Mouse (Mus musculus): ENCODE measurements at regions not wholly inside any gene's neighbourhood (a gene's known extent, or its start where the extent isn't known, plus 50 kb on each side); places are given as distances from the start of the nearest gene placed in this dataset.
A peak's percentile ranks its signal among the peaks of the same experiment; 100 is the strongest.

- Histone ChIP-seq H3K27ac (replicated peaks) (no peak overlapping the region), H3K9me3 (replicated peaks) (no peaks in the 10 kb centered on the region), H3K4me3 (replicated peaks) (no peak overlapping the region), H3K9ac (replicated peaks) (no peak overlapping the region), H3K4me2 (no peak overlapping the region), H3K36me3 (no peaks in the 10 kb centered on the region), H3K4me1 (peaks cover 11% of the 10 kb centered on the region), H3K27me3 (replicated peaks) (peaks cover 18% of the 10 kb centered on the region)
- ATAC-seq (ENCODE audit: low FRiP score) = no peak
- WGBS = 65% methylated on average over 4 of the region's 4 CpGs
These were observed 202.4 kb upstream of the Sall1 start for GRCm38 (mm10) chr8:89246342-89246741.

GRCm38 (mm10) chr8:89245131-89245751, 201.3 kb upstream of the Sall1 start:
- no peak for ATAC-seq (ENCODE audit: low FRiP score)
- H3K9ac ChIP-seq (replicated peaks) = 0 out of 2 replicates have a peak overlapping the region, but pooled peaks have one; percentile 23
- peaks cover 11% of the 10 kb centered on the region for H3K4me1 ChIP-seq
- peak overlapping the region; percentile 12; the same call in 1 of the 2 replicates for H3K4me3 ChIP-seq (replicated peaks)
- H3K27ac ChIP-seq (replicated peaks) = no peak overlapping the region
- no peaks in the 10 kb centered on the region for H3K9me3 ChIP-seq (replicated peaks)
- 13% methylated on average over 25 of the region's 25 CpGs for WGBS
- peaks cover 18% of the 10 kb centered on the region for H3K27me3 ChIP-seq (replicated peaks)
- no peaks in the 10 kb centered on the region for H3K36me3 ChIP-seq
- peak overlapping the region; percentile 50 for H3K4me2 ChIP-seq

- H3K4me2 ChIP-seq = no peak overlapping the region
- H3K4me1 ChIP-seq = peaks cover 11% of the 10 kb centered on the region
- no peak for ATAC-seq (ENCODE audit: low FRiP score)
- no peaks in the 10 kb centered on the region for H3K9me3 ChIP-seq (replicated peaks)
- 17% methylated on average over 5 of the region's 5 CpGs for WGBS
- no peak overlapping the region for H3K9ac ChIP-seq (replicated peaks)
- H3K27me3 ChIP-seq (replicated peaks) = peaks cover 15% of the 10 kb centered on the region
- H3K27ac ChIP-seq (replicated peaks) = no peak overlapping the region
- no peak overlapping the region for H3K4me3 ChIP-seq (replicated peaks)
- H3K36me3 ChIP-seq = no peaks in the 10 kb centered on the region
These were observed 197.7 kb upstream of the Sall1 start for GRCm38 (mm10) chr8:89241686-89242085.

GRCm38 (mm10) chr8:89239626-89240025, 195.7 kb upstream of the Sall1 start:
- peaks cover 4% of the 10 kb centered on the region; the same call in 1 of the 2 replicates for H3K4me1 ChIP-seq
- H3K9me3 ChIP-seq (replicated peaks) = no peaks in the 10 kb centered on the region
- no peaks in the 10 kb centered on the region for H3K36me3 ChIP-seq
- no peak overlapping the region for H3K4me3 ChIP-seq (replicated peaks)
- no peak overlapping the region for H3K9ac ChIP-seq (replicated peaks)
- no peak overlapping the region for H3K27ac ChIP-seq (replicated peaks)
- no peak overlapping the region for H3K4me2 ChIP-seq
- ATAC-seq (ENCODE audit: low FRiP score) = no peak
- WGBS = 74% methylated on average over 2 of the region's 2 CpGs
- H3K27me3 ChIP-seq (replicated peaks) = peaks cover 15% of the 10 kb centered on the region

- H3K4me1 ChIP-seq = no peaks in the 10 kb centered on the region
- H3K9me3 ChIP-seq (replicated peaks) = no peaks in the 10 kb centered on the region
- no peak overlapping the region for H3K9ac ChIP-seq (replicated peaks)
- no peaks in the 10 kb centered on the region for H3K36me3 ChIP-seq
- H3K4me3 ChIP-seq (replicated peaks) = no peak overlapping the region
- ATAC-seq (ENCODE audit: low FRiP score) = no peak
- H3K27ac ChIP-seq (replicated peaks) = no peak overlapping the region
- no peak overlapping the region for H3K4me2 ChIP-seq
- no peaks in the 10 kb centered on the region for H3K27me3 ChIP-seq (replicated peaks)
These were observed 190.1 kb upstream of the Sall1 start for GRCm38 (mm10) chr8:89234041-89234440.

- ATAC-seq (ENCODE audit: low FRiP score) = no peak
- no peak overlapping the region for H3K4me3 ChIP-seq (replicated peaks)
- H3K27ac ChIP-seq (replicated peaks) = no peak overlapping the region
- no peak overlapping the region for H3K9ac ChIP-seq (replicated peaks)
- no peaks in the 10 kb centered on the region for H3K36me3 ChIP-seq
- H3K27me3 ChIP-seq (replicated peaks) = no peaks in the 10 kb centered on the region
- WGBS = 90% methylated on average over 1 of the region's 1 CpGs
- H3K4me2 ChIP-seq = no peak overlapping the region
- H3K9me3 ChIP-seq (replicated peaks) = no peaks in the 10 kb centered on the region
- H3K4me1 ChIP-seq = no peaks in the 10 kb centered on the region
These were observed 188.4 kb upstream of the Sall1 start for GRCm38 (mm10) chr8:89232318-89232717.

- H3K9ac ChIP-seq (replicated peaks) = no peak overlapping the region
- ATAC-seq (ENCODE audit: low FRiP score) = no peak
- no peak overlapping the region for H3K27ac ChIP-seq (replicated peaks)
- H3K36me3 ChIP-seq = no peaks in the 10 kb centered on the region
- no peak overlapping the region for H3K4me3 ChIP-seq (replicated peaks)
- no peak overlapping the region for H3K4me2 ChIP-seq
- 88% methylated on average over 3 of the region's 3 CpGs for WGBS
- H3K9me3 ChIP-seq (replicated peaks) = no peaks in the 10 kb centered on the region
- H3K4me1 ChIP-seq = no peaks in the 10 kb centered on the region
- H3K27me3 ChIP-seq (replicated peaks) = no peaks in the 10 kb centered on the region
These were observed 185.2 kb upstream of the Sall1 start for GRCm38 (mm10) chr8:89229144-89229543.

- WGBS = 73% methylated on average over 7 of the region's 7 CpGs
- H3K9me3 ChIP-seq (replicated peaks) = no peaks in the 10 kb centered on the region
- H3K36me3 ChIP-seq = no peaks in the 10 kb centered on the region
- no peak overlapping the region for H3K4me2 ChIP-seq
- H3K9ac ChIP-seq (replicated peaks) = no peak overlapping the region
- ATAC-seq (ENCODE audit: low FRiP score) = no peak
- H3K27ac ChIP-seq (replicated peaks) = no peak overlapping the region
- no peak overlapping the region for H3K4me3 ChIP-seq (replicated peaks)
- H3K27me3 ChIP-seq (replicated peaks) = no peaks in the 10 kb centered on the region
- peaks cover 7% of the 10 kb centered on the region for H3K4me1 ChIP-seq
These were observed 176.9 kb upstream of the Sall1 start for GRCm38 (mm10) chr8:89220870-89221269.

GRCm38 (mm10) chr8:89220381-89220780, 176.4 kb upstream of the Sall1 start:
- H3K4me1 ChIP-seq = peaks cover 7% of the 10 kb centered on the region
- WGBS = 93% methylated on average over 2 of the region's 2 CpGs
- H3K9ac ChIP-seq (replicated peaks) = no peak overlapping the region
- H3K4me2 ChIP-seq = no peak overlapping the region
- H3K36me3 ChIP-seq = no peaks in the 10 kb centered on the region
- H3K4me3 ChIP-seq (replicated peaks) = no peak overlapping the region
- no peaks in the 10 kb centered on the region for H3K27me3 ChIP-seq (replicated peaks)
- no peak overlapping the region for H3K27ac ChIP-seq (replicated peaks)
- no peaks in the 10 kb centered on the region for H3K9me3 ChIP-seq (replicated peaks)
- no peak for ATAC-seq (ENCODE audit: low FRiP score)

- H3K27ac ChIP-seq (replicated peaks) = no peak overlapping the region
- H3K36me3 ChIP-seq = no peaks in the 10 kb centered on the region
- peaks cover 7% of the 10 kb centered on the region for H3K4me1 ChIP-seq
- ATAC-seq (ENCODE audit: low FRiP score) = no peak
- no peak overlapping the region for H3K4me3 ChIP-seq (replicated peaks)
- no peak overlapping the region for H3K4me2 ChIP-seq
- H3K9ac ChIP-seq (replicated peaks) = no peak overlapping the region
- no peaks in the 10 kb centered on the region for H3K27me3 ChIP-seq (replicated peaks)
- WGBS = 89% methylated on average over 7 of the region's 7 CpGs
- no peaks in the 10 kb centered on the region for H3K9me3 ChIP-seq (replicated peaks)
These were observed 175.2 kb upstream of the Sall1 start for GRCm38 (mm10) chr8:89219156-89219555.

- no peak for ATAC-seq (ENCODE audit: low FRiP score)
- no peak overlapping the region for H3K27ac ChIP-seq (replicated peaks)
- WGBS = 94% methylated on average over 2 of the region's 2 CpGs
- no peak overlapping the region for H3K4me3 ChIP-seq (replicated peaks)
- no peaks in the 10 kb centered on the region for H3K27me3 ChIP-seq (replicated peaks)
- no peak overlapping the region for H3K4me2 ChIP-seq
- H3K9me3 ChIP-seq (replicated peaks) = no peaks in the 10 kb centered on the region
- no peaks in the 10 kb centered on the region for H3K36me3 ChIP-seq
- H3K9ac ChIP-seq (replicated peaks) = no peak overlapping the region
- H3K4me1 ChIP-seq = peaks cover 7% of the 10 kb centered on the region
These were observed 173.7 kb upstream of the Sall1 start for GRCm38 (mm10) chr8:89217689-89218088.

GRCm38 (mm10) chr8:89211931-89212330, 168.0 kb upstream of the Sall1 start:
- Histone ChIP-seq H3K4me2 (no peak overlapping the region), H3K4me1 (no peaks in the 10 kb centered on the region), H3K4me3 (replicated peaks) (no peak overlapping the region), H3K9me3 (replicated peaks) (no peaks in the 10 kb centered on the region), H3K36me3 (no peaks in the 10 kb centered on the region), H3K27ac (replicated peaks) (no peak overlapping the region), H3K27me3 (replicated peaks) (no peaks in the 10 kb centered on the region), H3K9ac (replicated peaks) (no peak overlapping the region)
- ATAC-seq (ENCODE audit: low FRiP score) = no peak
- WGBS = 85% methylated on average over 3 of the region's 3 CpGs

Measured in neural tube, embryonic 15.5 days (tissue).